23 mouse cellular contexts compared by ENCODE assay signal in genomic region chr11:4700726-4701125, GRCm38 (mm10). TPM values are rescaled to one million over a fixed set of nuclear protein-coding genes. Genes with fewer than 3 reads are reported as not detected.
DNase-seq lines count a peak whose midpoint lies in the region; ATAC-seq and TF ChIP-seq lines count a peak whose summit lies in the region.
"Had no signal": no experiment of that assay in that cellular context is flagged by ENCODE, and none has a peak within 500 bp of the region (broad histone marks: within the 10 kb centered on the region; RNA-seq: fewer than 3 reads in every experiment).

No protein-coding gene starts in this region.

- H3K9me3 ChIP-seq in kidney, embryonic 14.5 days (ENCODE audit: control insufficient read depth, low read length): no peaks in the 10 kb centered on the region
- H3K9me3 ChIP-seq in MEL (replicated peaks; ENCODE audit: insufficient read depth, low read length): no peaks in the 10 kb centered on the region
- H3K9me3 ChIP-seq in limb, embryonic 10.5 days (replicated peaks): no peaks in the 10 kb centered on the region
- H3K9me3 ChIP-seq: embryonic facial prominence, embryonic 13.5 days; forebrain, embryonic 12.5 days; G1E; heart, embryonic 15.5 days; hindbrain, embryonic 10.5 days; hindbrain, embryonic 15.5 days had no signal

- WGBS in kidney, adult 2 months: 57% methylated on average over 8 of the region's 8 CpGs
- WGBS in kidney, embryonic 14.5 days: 83% methylated on average over 8 of the region's 8 CpGs
- WGBS in limb, embryonic 10.5 days: 92% methylated on average over 8 of the region's 8 CpGs

- no peak overlapping the region for H3K9ac ChIP-seq in kidney, embryonic 14.5 days (ENCODE audit: low read depth, low read length)
- H3K9ac ChIP-seq in MEL (ENCODE audit: control insufficient read depth, low read depth, low read length, poor library complexity, severe bottlenecking): no peak overlapping the region
- H3K9ac ChIP-seq: embryonic facial prominence, embryonic 13.5 days; forebrain, embryonic 12.5 days; heart, embryonic 15.5 days; hindbrain, embryonic 15.5 days had no signal

- no peak for ATAC-seq in kidney, embryonic 14.5 days (ENCODE audit: low FRiP score, low TSS enrichment)
- ATAC-seq: forebrain, embryonic 16.5 days; intestine, embryonic 16.5 days had no signal

- TF ChIP-seq EP300 in MEL (IDR thresholded peaks at IDR 0.05; ENCODE audit: low read depth in 1 of 2, low read length in 2 of 2): no peak

- H3K4me1 ChIP-seq in kidney, adult 2 months (ENCODE audit: control insufficient read depth, insufficient read depth, low read length): no peaks in the 10 kb centered on the region; the same call in 1 of the 2 replicates
- peaks cover 5% of the 10 kb centered on the region; the same call in 1 of the 2 replicates for H3K4me1 ChIP-seq in kidney, embryonic 14.5 days (ENCODE audit: control insufficient read depth, insufficient read depth, low read length)
- H3K4me1 ChIP-seq in MEL (ENCODE audit: control insufficient read depth in 1 of 2, insufficient read depth in 2 of 2, low read length in 2 of 2): peaks cover 0 to 11% of the 10 kb centered on the region in 2 experiments; a peak in 2 of 4 replicates
- H3K4me1 ChIP-seq in limb, embryonic 10.5 days: peaks cover 16% of the 10 kb centered on the region

- H3K4me2 ChIP-seq in kidney, embryonic 14.5 days (replicated peaks; ENCODE audit: low read depth, low read length): no peak overlapping the region
- no peak overlapping the region for H3K4me2 ChIP-seq in myocyte (ENCODE audit: low read depth)
- H3K4me2 ChIP-seq: embryonic facial prominence, embryonic 13.5 days; forebrain, embryonic 12.5 days; heart, embryonic 11.5 days; heart, embryonic 15.5 days; hindbrain, embryonic 15.5 days had no signal

- no peak overlapping the region for H3ac ChIP-seq in myocyte (ENCODE audit: control insufficient read depth, insufficient read length)

- H3K79me2 ChIP-seq in MEL (ENCODE audit: control insufficient read depth, insufficient read depth, low read length, poor library complexity) (peaks cover 28% of the 10 kb centered on the region), myocyte (ENCODE audit: control insufficient read depth, insufficient read depth) (peaks cover 20% of the 10 kb centered on the region)

- TF ChIP-seq RAD21 in MEL (IDR thresholded peaks at IDR 0.05; ENCODE audit: low read depth, low read length): no peak

- no peak for TF ChIP-seq POLR2A in kidney, adult 2 months (IDR thresholded peaks at IDR 0.05; ENCODE audit: low read depth, low read length)
- TF ChIP-seq POLR2A in MEL (IDR thresholded peaks at IDR 0.05; ENCODE audit: control insufficient read depth in 1 of 2, insufficient read depth in 1 of 2, low read depth in 1 of 2, low read length in 2 of 2, poor library complexity in 1 of 2) (no peak), myocyte (IDR thresholded peaks at IDR 0.05; ENCODE audit: insufficient read length, low read depth) (no peak)

- intact Hi-C loops in gastrocnemius, postnatal 14 days (cut with DNase I; ENCODE audit: low total_unique reads): no loop called here

- peaks cover 3% of the 10 kb centered on the region for H3K36me3 ChIP-seq in kidney, adult 2 months (ENCODE audit: control insufficient read depth, insufficient read depth, low read length)
- peaks cover 12% of the 10 kb centered on the region for H3K36me3 ChIP-seq in kidney, embryonic 14.5 days (ENCODE audit: control insufficient read depth, insufficient read depth, low read length)
- H3K36me3 ChIP-seq in MEL (ENCODE audit: control insufficient read depth in 1 of 2, insufficient read depth in 2 of 2, low read length in 2 of 2): peaks cover 0 to 11% of the 10 kb centered on the region in 2 experiments; a peak in 3 of 4 replicates
- peaks cover 10% of the 10 kb centered on the region for H3K36me3 ChIP-seq in myocyte (ENCODE audit: control insufficient read depth, insufficient read depth)
- peaks cover 35% of the 10 kb centered on the region for H3K36me3 ChIP-seq in limb, embryonic 10.5 days

- DNase-seq in adrenal gland, adult (ENCODE audit: inconsistent age in 2 of 2, low spot score in 1 of 2): peak; percentile 71 to 83
- no peak for DNase-seq in adrenal gland, adult 18-20 months (ENCODE audit: low spot score in 2 of 2)
- peak; percentile 16 for DNase-seq in kidney, adult 2 months
- DNase-seq in MEL (ENCODE audit: low read depth, low spot score): no peak
- no peak for DNase-seq in limb, embryonic 10.5 days (ENCODE audit: low spot score)
- DNase-seq in gastrocnemius, postnatal 14 days: no peak
- DNase-seq: cerebellum, adult 18-20 months; cerebellum, adult 9-11 months; cerebellum, postnatal 36 days; gastrocnemius, postnatal 10 days; heart, adult 2 months; heart, postnatal 14 days had no signal

- no peak overlapping the region for H3K27ac ChIP-seq in kidney, adult 2 months (ENCODE audit: insufficient read depth, low read depth, low read length)
- H3K27ac ChIP-seq in kidney, embryonic 14.5 days (ENCODE audit: low read depth, low read length): no peak overlapping the region
- H3K27ac ChIP-seq in MEL (ENCODE audit: control insufficient read depth, low read depth, low read length): no peak overlapping the region
- H3K27ac ChIP-seq in limb, embryonic 10.5 days: no peak overlapping the region
- H3K27ac ChIP-seq: embryonic facial prominence, embryonic 13.5 days; forebrain, embryonic 12.5 days; heart, adult 2 months; heart, embryonic 15.5 days; hindbrain, embryonic 10.5 days; hindbrain, embryonic 15.5 days had no signal

- TF ChIP-seq CTCF in kidney, adult 2 months (conservative IDR thresholded peaks at IDR 0.05; ENCODE audit: insufficient read depth, insufficient read length, low read depth, low read length): no peak
- TF ChIP-seq CTCF in MEL (IDR thresholded peaks at IDR 0.05 in 2 of 3, conservative IDR thresholded peaks at IDR 0.05 in 1 of 3; ENCODE audit: control insufficient read depth in 1 of 3, insufficient read depth in 1 of 3, low read depth in 2 of 3, low read length in 3 of 3, poor library complexity in 1 of 3, severe bottlenecking in 1 of 3): no peak

- no peaks in the 10 kb centered on the region for H3K27me3 ChIP-seq in kidney, adult 2 months (replicated peaks; ENCODE audit: control insufficient read depth, insufficient read depth, low read length)
- H3K27me3 ChIP-seq in kidney, embryonic 14.5 days (ENCODE audit: control insufficient read depth, insufficient read depth, low read length): no peaks in the 10 kb centered on the region
- H3K27me3 ChIP-seq in MEL (ENCODE audit: control insufficient read depth in 1 of 2, insufficient read depth in 2 of 2, low read length in 2 of 2) (no peaks in the 10 kb centered on the region), myocyte (ENCODE audit: control insufficient read depth, insufficient read depth, insufficient read length) (no peaks in the 10 kb centered on the region)
- no peaks in the 10 kb centered on the region for H3K27me3 ChIP-seq in limb, embryonic 10.5 days (ENCODE audit: low read depth, poor library complexity, severe bottlenecking)
- H3K27me3 ChIP-seq: embryonic facial prominence, embryonic 13.5 days; forebrain, embryonic 12.5 days; heart, embryonic 15.5 days; hindbrain, embryonic 15.5 days had no signal

- H3K4me3 ChIP-seq in kidney, adult 2 months (ENCODE audit: insufficient read depth, low read depth, low read length): no peak overlapping the region
- H3K4me3 ChIP-seq in kidney, embryonic 14.5 days (ENCODE audit: low read length): no peak overlapping the region
- H3K4me3 ChIP-seq in MEL (ENCODE audit: control insufficient read depth in 1 of 2, insufficient read depth in 1 of 2, low read depth in 2 of 2, low read length in 2 of 2) (no peak overlapping the region), myocyte (no peak overlapping the region)
- H3K4me3 ChIP-seq in limb, embryonic 10.5 days: no peak overlapping the region
- H3K4me3 ChIP-seq: embryonic facial prominence, embryonic 13.5 days; forebrain, embryonic 12.5 days; heart, adult 2 months; heart, embryonic 15.5 days; hindbrain, embryonic 10.5 days; hindbrain, embryonic 15.5 days had no signal

TF ChIP-seq in MEL, 35 proteins besides CTCF, POLR2A, EP300 and RAD21 (continues in another document):
- no peak for TF ChIP-seq ZNF384 (IDR thresholded peaks at IDR 0.05; ENCODE audit: low read depth, low read length)

TF ChIP-seq in myocyte, 11 proteins besides CTCF, POLR2A, EP300 and RAD21 (continues in another document):
- no peak for TF ChIP-seq MYOD1 (IDR thresholded peaks at IDR 0.05; ENCODE audit: control insufficient read depth in 1 of 3, insufficient read length in 2 of 3, low read depth in 2 of 3)

RNA-seq across cellular contexts. Expression of gene Uqcr10, which starts 3.4 kb away (rescaled TPM):
- 1,000 to 10,000 TPM in 1 of 2 experiments, 100 to 1,000 TPM in 1; 866 to 1,117 TPM for total RNA-seq in adrenal gland, adult 18-20 months (2021)
- polyA plus RNA-seq in kidney, adult 2 months (2012; rRNA removed): 2,120 and 2,704 TPM in 2 replicates
- polyA plus RNA-seq in kidney, embryonic 14.5 days (2014; fragmentation: Nextera tagmentation; extraction: Ambion mirVana): 800 and 1,083 TPM in 2 replicates
- 1,416 and 1,438 TPM in 2 replicates for total RNA-seq in MEL (2012; rRNA removed)
- 100 to 1,000 TPM in 1 of 2 experiments, not detected in 1; 598 TPM for polyA plus RNA-seq in MEL (2012; ENCODE audit: insufficient read depth in 1 of 2, insufficient read length in 2 of 2, low read depth in 1 of 2, low replicate concordance in 2 of 2, missing spikeins in 1 of 2)
- polyA plus RNA-seq in myocyte (2012; fragmentation: generic; extraction: Trizol): 1,278 TPM
- 672 and 718 TPM in 2 replicates for polyA plus RNA-seq in limb, embryonic 10.5 days (2016; fragmentation: Nextera tagmentation; extraction: Ambion mirVana)
- total RNA-seq in gastrocnemius, postnatal 14 days (2021): 100 to 1,000 TPM; 851 to 959 TPM

RNA-seq across cellular contexts. Expression of gene Zmat5, which starts 3.8 kb away (rescaled TPM):
- 10 to 100 TPM; 44.7 to 46.3 TPM for total RNA-seq in adrenal gland, adult 18-20 months (2021)
- polyA plus RNA-seq in kidney, adult 2 months (2012; rRNA removed): 62.6 and 65.1 TPM in 2 replicates
- 59.8 and 77.4 TPM in 2 replicates for polyA plus RNA-seq in kidney, embryonic 14.5 days (2014; fragmentation: Nextera tagmentation; extraction: Ambion mirVana)
- total RNA-seq in MEL (2012; rRNA removed): 39.3 and 40.1 TPM in 2 replicates
- 10 to 100 TPM in 1 of 2 experiments, not detected in 1; 36.9 TPM for polyA plus RNA-seq in MEL (2012; ENCODE audit: insufficient read depth in 1 of 2, insufficient read length in 2 of 2, low read depth in 1 of 2, low replicate concordance in 2 of 2, missing spikeins in 1 of 2)
- polyA plus RNA-seq in myocyte (2012; fragmentation: generic; extraction: Trizol): 57.4 TPM
- 83.0 and 83.7 TPM in 2 replicates for polyA plus RNA-seq in limb, embryonic 10.5 days (2016; fragmentation: Nextera tagmentation; extraction: Ambion mirVana)
- 10 to 100 TPM; 14.8 to 15.1 TPM for total RNA-seq in gastrocnemius, postnatal 14 days (2021)

RNA-seq across cellular contexts. Expression of gene Cabp7, which starts 45.9 kb away (rescaled TPM):
- total RNA-seq in adrenal gland, adult 18-20 months (2021): under 1 TPM in 1 of 2 experiments, not detected in 1; 0.45 TPM
- polyA plus RNA-seq in kidney, adult 2 months (2012; rRNA removed): not detected in 2 replicates
- polyA plus RNA-seq in kidney, embryonic 14.5 days (2014; fragmentation: Nextera tagmentation; extraction: Ambion mirVana): 0.13 TPM in 1 of 2 replicates, not detected in the other
- 0.23 TPM in 2 replicates for total RNA-seq in MEL (2012; rRNA removed)
- polyA plus RNA-seq in MEL (2012; ENCODE audit: insufficient read depth in 1 of 2, insufficient read length in 2 of 2, low read depth in 1 of 2, low replicate concordance in 2 of 2, missing spikeins in 1 of 2): not detected
- polyA plus RNA-seq in myocyte (2012; fragmentation: generic; extraction: Trizol): 0.08 TPM
- polyA plus RNA-seq in limb, embryonic 10.5 days (2016; fragmentation: Nextera tagmentation; extraction: Ambion mirVana): 0.10 and 0.13 TPM in 2 replicates
- total RNA-seq in gastrocnemius, postnatal 14 days (2021): under 1 TPM; 0.66 to 0.69 TPM
- total RNA-seq: G1E; heart, adult 2 months; heart, postnatal 14 days had no signal
- polyA plus RNA-seq: G1E; heart, adult 2 months had no signal

Comparison
In these comparisons a context has a peak if more than half of its experiments do, and no peak if none do; other contexts are left out.
1. DNase-seq: peak in adrenal gland, adult (2 of 2) and kidney, adult 2 months (single experiment); none in adrenal gland, adult 18-20 months (0 of 2), MEL (single experiment), limb, embryonic 10.5 days (single experiment) and gastrocnemius, postnatal 14 days (single experiment).